Mouse (Mus musculus): ENCODE results near the gene Pbld1.
A peak's percentile ranks its signal among the peaks of the same experiment; 100 is the strongest.

GRCm38 (mm10) chr10:63023749-63024579 lies 36.0 kb upstream of the Pbld1 start, which contains the start of the genes Hnrnph3 and Pbld2:
- TF ChIP-seq POLR2A (IDR thresholded peaks at IDR 0.05; ENCODE audit: insufficient read length, low read depth) (peak; percentile 86), USF1 (IDR thresholded peaks at IDR 0.05; ENCODE audit: low read depth) (peak; percentile 88), MYOD1 (IDR thresholded peaks at IDR 0.05; ENCODE audit: control insufficient read depth in 1 of 3, insufficient read length in 2 of 3, low read depth in 2 of 3) (peak in 2 of 3 experiments; percentile 72 to 77), MAX (IDR thresholded peaks at IDR 0.05; ENCODE audit: low read depth) (no peak), E2F4 (IDR thresholded peaks at IDR 0.05; ENCODE audit: insufficient read depth) (no peak), TCF12 (IDR thresholded peaks at IDR 0.05; ENCODE audit: insufficient read depth, poor library complexity, severe bottlenecking) (no peak), MYOG (IDR thresholded peaks at IDR 0.05; ENCODE audit: control insufficient read depth in 1 of 3, insufficient read depth in 1 of 3, insufficient read length in 2 of 3, low read depth in 2 of 3) (peak in 2 of 3 experiments; percentile 69 to 77)
